In genomic region chr16:32682194-32682593, GRCm38 (mm10) we compare ENCODE assay signal across 8 mouse cellular contexts. TPM values are rescaled to one million over a fixed set of nuclear protein-coding genes. Genes with fewer than 3 reads are reported as not detected.
DNase-seq lines count a peak whose midpoint lies in the region; ATAC-seq lines count a peak whose summit lies in the region.

No protein-coding gene starts in this region.

- 34% methylated on average over 5 of the region's 5 CpGs for WGBS in neural tube, embryonic 15.5 days
- 19% methylated on average over 5 of the region's 5 CpGs for WGBS in heart, embryonic 16.5 days

- no peaks in the 10 kb centered on the region for H3K27me3 ChIP-seq in neural tube, embryonic 15.5 days (replicated peaks)
- no peaks in the 10 kb centered on the region for H3K27me3 ChIP-seq in heart, embryonic 16.5 days (ENCODE audit: control insufficient read depth, insufficient read depth, low read length)

- H3K9me3 ChIP-seq in neural tube, embryonic 15.5 days (replicated peaks) = no peaks in the 10 kb centered on the region
- no peaks in the 10 kb centered on the region for H3K9me3 ChIP-seq in heart, embryonic 16.5 days (replicated peaks; ENCODE audit: control insufficient read depth, low read length)

- peak; percentile 59 for DNase-seq in neural tube, embryonic 10.5 days (ENCODE audit: extremely low spot score, low spot score)
- peak; percentile 70 for DNase-seq in Muller cell, postnatal 12 days (ENCODE audit: inconsistent ontology term)
- DNase-seq in cerebellum, postnatal 10 days = peak; percentile 90 to 93
- DNase-seq in left cerebral cortex, postnatal 4 days = peak; percentile 77
- peak; percentile 53 to 67 for DNase-seq in natural killer cell, adult 2 months (ENCODE audit: low spot score in 2 of 2)
- no peak for DNase-seq in ovary, adult 18-20 months (ENCODE audit: low spot score)

- H3K4me2 ChIP-seq in neural tube, embryonic 15.5 days = no peak overlapping the region
- H3K4me2 ChIP-seq in heart, embryonic 16.5 days (ENCODE audit: low read depth, low read length) = no peak overlapping the region

- H3K36me3 ChIP-seq in neural tube, embryonic 15.5 days = peaks cover 40% of the 10 kb centered on the region
- H3K36me3 ChIP-seq in heart, embryonic 16.5 days (ENCODE audit: control insufficient read depth, insufficient read depth) = peaks cover 13% of the 10 kb centered on the region; the same call in 1 of the 2 replicates

- intact Hi-C loops in left cerebral cortex, postnatal 4 days (cut with DNase I) = loop anchor here (2.0 kb wide), 1 partner anchor 21 kb away; no protein-coding TSS in a partner anchor

- ATAC-seq in neural tube, embryonic 15.5 days (ENCODE audit: low FRiP score) = no peak
- 0 out of 2 replicates have a peak, but pooled peaks have one; percentile 15 for ATAC-seq in heart, embryonic 16.5 days (replicated peaks; ENCODE audit: extremely low read depth, insufficient read depth, low FRiP score)

- H3K9ac ChIP-seq in neural tube, embryonic 15.5 days (replicated peaks) = no peak overlapping the region
- H3K9ac ChIP-seq in heart, embryonic 16.5 days (ENCODE audit: low read length) = no peak overlapping the region

- no peak overlapping the region for H3K27ac ChIP-seq in neural tube, embryonic 15.5 days (replicated peaks)
- no peak overlapping the region for H3K27ac ChIP-seq in heart, embryonic 16.5 days (ENCODE audit: low read length)

- no peak overlapping the region for H3K4me3 ChIP-seq in neural tube, embryonic 15.5 days (replicated peaks)
- H3K4me3 ChIP-seq in heart, embryonic 16.5 days (ENCODE audit: low read length) = no peak overlapping the region

- H3K4me1 ChIP-seq in neural tube, embryonic 15.5 days = no peaks in the 10 kb centered on the region
- H3K4me1 ChIP-seq in heart, embryonic 16.5 days (ENCODE audit: control insufficient read depth, insufficient read depth, low read length) = no peaks in the 10 kb centered on the region

RNA-seq across cellular contexts. Expression of gene Tnk2, which starts 38.5 kb away (rescaled TPM):
- polyA plus RNA-seq in neural tube, embryonic 15.5 days (2015; fragmentation: Nextera tagmentation; extraction: Ambion mirVana) = 20.0 and 23.2 TPM in 2 replicates
- polyA plus RNA-seq in heart, embryonic 16.5 days (2015; fragmentation: Nextera tagmentation; extraction: Ambion mirVana) = 9.0 and 9.5 TPM in 2 replicates
- 10 to 100 TPM; 84.7 to 99.6 TPM for total RNA-seq in left cerebral cortex, postnatal 4 days (2021)

RNA-seq across cellular contexts. Expression of gene Muc4, which starts 53.5 kb away (rescaled TPM):
- 0.14 and 0.24 TPM in 2 replicates for polyA plus RNA-seq in neural tube, embryonic 15.5 days (2015; fragmentation: Nextera tagmentation; extraction: Ambion mirVana)
- 0.21 and 0.51 TPM in 2 replicates for polyA plus RNA-seq in heart, embryonic 16.5 days (2015; fragmentation: Nextera tagmentation; extraction: Ambion mirVana)
- not detected for total RNA-seq in left cerebral cortex, postnatal 4 days (2021)
